Mouse (Mus musculus) forelimb bud, embryonic 11.5 days (tissue): ENCODE measurements at regions not wholly inside any gene's neighbourhood (a gene's known extent, or its start where the extent isn't known, plus 50 kb on each side); places are given as distances from the start of the nearest gene placed in this dataset.
"Not testable (repeated sequence)": the region's sequence is repeated elsewhere in the genome, so short reads cannot be mapped to it uniquely, and the experiment has no call there.

ENCODE experiments used
- DNase-seq: peaks from one replicate; pipeline ENCODE4 v3.0.0-alpha.2; 2012; ENCODE audit warnings: low read depth, low spot score

GRCm38 (mm10) chr13:32454419-32455146, 116.0 kb upstream of the Gmds start:
- no peak for DNase-seq

GRCm38 (mm10) chr13:32449710-32450417, 111.3 kb upstream of the Gmds start:
- DNase-seq, result peak; percentile 82

- DNase-seq, result no peak
Observed at GRCm38 (mm10) chr13:32444531-32444930, 106.0 kb upstream of the Gmds start.

- peak; percentile 35 for DNase-seq
Observed at GRCm38 (mm10) chr13:32442025-32442424, 103.5 kb upstream of the Gmds start.

- no peak for DNase-seq
Observed at GRCm38 (mm10) chr13:32435136-32435535, 96.6 kb upstream of the Gmds start.

GRCm38 (mm10) chr13:32428482-32428881, 89.9 kb upstream of the Gmds start:
- DNase-seq, result peak; percentile 62

GRCm38 (mm10) chr13:32426906-32427305, 88.4 kb upstream of the Gmds start:
- DNase-seq, result peak; percentile 64

- DNase-seq, result no peak
Observed at GRCm38 (mm10) chr13:32426199-32426598, 87.7 kb upstream of the Gmds start.

GRCm38 (mm10) chr13:32424543-32424942, 86.0 kb upstream of the Gmds start:
- not testable (repeated sequence) for DNase-seq

GRCm38 (mm10) chr13:32422485-32422884, 83.9 kb upstream of the Gmds start:
- DNase-seq, result no peak

GRCm38 (mm10) chr13:32419326-32419725, 80.8 kb upstream of the Gmds start:
- DNase-seq, result no peak

GRCm38 (mm10) chr13:32418655-32419054, 80.1 kb upstream of the Gmds start:
- DNase-seq, result no peak

- no peak for DNase-seq
Observed at GRCm38 (mm10) chr13:32417907-32418306, 79.4 kb upstream of the Gmds start.

GRCm38 (mm10) chr13:32411287-32411935, 72.9 kb upstream of the Gmds start:
- peak; percentile 72 for DNase-seq

GRCm38 (mm10) chr13:32410065-32410464, 71.5 kb upstream of the Gmds start:
- DNase-seq, result no peak

- no peak for DNase-seq
Observed at GRCm38 (mm10) chr13:32398616-32399015, 60.1 kb upstream of the Gmds start.
